Mouse (Mus musculus) adrenal gland, postnatal 36 days (tissue): Measurements from ENCODE around the gene Ccdc126. TPM values are rescaled to one million over a fixed set of nuclear protein-coding genes. Genes with fewer than 3 reads are reported as not detected.

ENCODE experiments used
- DNase-seq, 2 experiments: peaks; one replicate each; pipeline ENCODE4 v3.0.0; 2021; ENCODE audit warnings: mixed read lengths in 1 of 2
- total RNA-seq, 2 experiments: library from RNA; stranded (reverse); gene quantifications; 2 replicates each; pipeline ENCODE4 v1.2.3; 2021

The Ccdc126 gene
- total RNA-seq, 2 experiments from 2014 or later, result 16.1 to 17.4 TPM

- DNase-seq, result no peak
Observed at GRCm38 (mm10) chr6:49343737-49344469, 24.8 kb downstream of the Ccdc126 start.

DNA sequence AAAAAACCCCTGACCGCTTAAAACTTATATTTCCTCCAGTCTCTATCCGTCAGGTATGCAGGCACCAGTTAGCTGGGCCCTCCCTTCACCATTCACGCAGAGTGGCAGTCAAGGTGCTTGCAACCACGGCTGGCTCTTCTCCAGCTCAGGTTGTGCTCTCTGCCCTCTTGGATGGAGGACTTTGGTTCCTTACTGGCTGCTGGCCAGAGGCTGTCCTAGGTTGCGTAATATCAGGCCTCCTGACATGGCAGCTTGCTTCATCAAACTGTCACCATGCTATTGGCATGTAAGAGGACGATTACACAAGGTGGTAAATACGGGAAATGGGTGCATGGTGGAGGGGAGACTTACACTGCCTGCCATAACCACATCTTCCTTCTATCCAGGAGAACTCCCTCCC lies 30.8 kb downstream of the Ccdc126 start:
- peak; percentile 20 to 40 for DNase-seq

GRCm38 (mm10) chr6:49354613-49355012 lies 35.5 kb downstream of the Ccdc126 start:
- no peak for DNase-seq

DNA sequence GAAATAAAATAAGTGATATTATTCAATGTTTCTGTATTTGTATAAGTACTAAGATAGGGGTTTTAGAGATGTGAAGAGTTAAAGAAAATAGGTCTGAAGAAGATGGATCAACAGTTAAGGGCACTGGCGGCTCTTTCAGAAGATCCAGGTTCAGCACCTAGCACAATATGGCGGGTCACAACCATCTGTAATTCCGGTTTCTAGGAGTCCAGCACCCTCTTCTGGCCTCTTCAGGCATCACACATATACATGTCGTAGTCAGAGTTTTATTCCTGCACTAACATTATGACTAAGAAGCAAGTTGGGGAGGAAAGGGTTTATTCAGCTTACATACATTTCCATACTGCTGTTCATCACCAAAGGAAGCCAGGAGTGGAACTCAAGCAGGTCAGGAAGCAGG lies 36.1 kb downstream of the Ccdc126 start:
- no peak for DNase-seq

GRCm38 (mm10) chr6:49360420-49360819 lies 41.3 kb downstream of the Ccdc126 start:
- no peak for DNase-seq

DNA sequence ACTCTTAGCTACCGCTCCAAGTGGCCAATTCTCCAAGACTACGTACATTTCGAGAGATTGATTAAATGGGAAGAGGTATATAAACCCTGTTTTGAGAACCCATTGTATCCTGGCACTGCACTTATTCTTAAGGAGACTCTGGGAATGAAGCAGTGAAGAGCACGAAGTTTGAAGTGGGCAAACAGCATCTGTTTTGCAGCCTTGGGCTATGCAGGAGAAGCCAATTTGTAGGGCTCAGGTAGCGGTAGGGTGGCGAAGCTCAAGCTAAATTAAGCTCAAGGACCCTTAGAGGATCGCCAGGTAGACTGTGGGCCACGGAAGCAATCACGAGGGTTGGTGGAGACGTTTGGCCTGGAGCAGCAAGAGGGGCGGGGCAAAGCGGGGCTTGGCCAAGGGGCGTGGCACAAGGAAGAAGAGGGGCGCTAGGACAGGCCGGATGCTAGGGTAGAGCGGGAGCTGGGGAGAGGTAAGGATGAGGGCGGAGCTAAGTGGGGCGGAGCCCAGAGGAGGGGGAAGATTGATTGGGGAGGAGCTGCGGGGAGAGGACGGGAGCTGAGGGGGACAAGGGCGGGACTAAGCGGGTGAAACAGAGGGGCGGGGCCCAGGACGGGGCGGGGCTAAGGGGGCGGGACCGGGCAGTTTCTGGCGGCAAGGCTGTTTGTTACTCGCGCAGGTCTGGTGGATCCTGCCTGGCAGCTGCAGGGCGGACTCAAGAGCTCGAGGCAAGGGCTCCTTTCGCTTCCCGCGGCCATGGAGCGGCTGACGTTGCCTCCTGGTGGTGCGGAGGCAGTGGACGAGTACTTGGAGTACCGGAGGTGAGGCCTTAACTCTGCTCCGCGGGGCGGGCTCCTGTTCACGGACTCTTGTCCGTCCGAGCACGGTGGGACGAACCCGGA lies 48.3 kb downstream of the Ccdc126 start, which contains the start of gene Fam221a:
TSS of gene Fam221a (plus strand) at position 581 of the 896 bp plus-strand sequence.
- peak; percentile 89 to 92 for DNase-seq

GRCm38 (mm10) chr6:49368212-49368611 lies 49.1 kb downstream of the Ccdc126 start:
- no peak for DNase-seq

DNA sequence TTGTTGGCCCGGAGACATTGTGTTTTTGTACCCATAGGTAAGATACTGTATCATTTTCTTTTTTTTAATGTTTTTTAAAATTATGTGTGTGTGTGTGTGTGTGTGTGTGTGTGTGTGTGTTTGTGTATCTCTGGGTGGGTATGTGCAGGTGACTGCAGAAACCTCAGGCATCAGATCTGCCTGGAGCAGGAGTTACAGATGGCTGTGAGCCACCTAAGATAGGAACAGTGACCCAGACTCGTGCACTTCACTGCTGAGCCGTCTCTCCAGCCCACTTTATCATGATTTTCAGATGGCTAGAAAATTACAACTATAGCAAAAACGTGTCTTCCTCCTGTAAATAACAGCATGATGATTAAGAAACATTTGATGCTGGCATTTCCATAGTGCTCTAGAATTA lies 53.6 kb downstream of the Ccdc126 start:
- no peak for DNase-seq

DNA sequence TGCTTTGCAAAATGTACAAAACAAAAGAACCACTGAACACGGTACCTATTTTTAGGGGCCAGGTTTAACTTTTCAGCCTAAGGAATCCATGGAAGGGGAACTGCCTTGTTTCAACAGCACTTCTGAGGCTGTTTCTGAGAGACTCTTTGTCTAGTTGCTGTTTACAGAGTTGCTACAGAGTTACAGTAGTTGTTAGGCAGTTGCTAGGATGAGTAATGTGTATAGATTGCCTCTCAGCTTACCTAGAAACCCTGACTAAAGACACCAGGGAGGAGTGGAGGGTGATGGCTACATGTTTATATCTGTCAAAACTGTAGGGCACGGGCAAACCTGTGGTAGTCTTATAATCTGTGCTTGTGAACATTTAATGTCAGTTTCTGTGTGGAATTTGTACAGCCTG lies 54.9 kb downstream of the Ccdc126 start:
- no peak for DNase-seq

DNA sequence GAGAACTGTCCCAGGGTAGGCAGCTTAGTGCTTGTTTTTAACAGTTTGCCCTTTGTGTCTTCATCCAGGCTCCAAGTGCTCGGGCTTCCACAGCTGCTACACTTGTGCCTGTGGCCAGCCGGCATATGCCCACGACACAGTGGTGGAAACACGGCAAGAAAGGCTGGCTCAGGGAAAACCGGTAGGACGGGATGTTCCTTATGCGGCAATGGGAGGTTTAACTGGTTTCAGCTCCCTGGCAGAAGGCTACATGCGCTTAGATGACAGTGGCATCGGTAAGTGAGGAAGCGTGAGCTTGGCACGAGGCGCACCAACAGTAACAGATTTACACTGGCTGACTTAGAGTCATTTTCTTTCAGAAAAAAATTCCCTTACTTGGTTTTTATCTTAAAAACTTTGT lies 59.3 kb downstream of the Ccdc126 start:
- DNase-seq, result no peak

Other genes starting within 250 kb of the Ccdc126 start
- 10 to 100 TPM; 33.4 to 54.3 TPM for gene Malsu1, start 245.5 kb upstream of the Ccdc126 start, total RNA-seq
- gene Igf2bp3, start 104.3 kb upstream of the Ccdc126 start, total RNA-seq, result under 1 TPM; 0.56 to 0.69 TPM
- gene Tra2a, start 55.2 kb upstream of the Ccdc126 start, total RNA-seq, result 100 to 1,000 TPM in 1 of 2 experiments, 10 to 100 TPM in 1; 53.4 to 103 TPM
- gene Fam221a, start 48.5 kb downstream of the Ccdc126 start, total RNA-seq, result 1 to 10 TPM; 1.9 to 2.5 TPM
- under 1 TPM; 0.20 to 0.30 TPM for gene Stk31, start 76.3 kb downstream of the Ccdc126 start, total RNA-seq